Comparison of ENCODE assay signal across 8 mouse cellular contexts in genomic region chr13:95548856-95549255, GRCm38 (mm10). TPM values are rescaled to one million over a fixed set of nuclear protein-coding genes. Genes with fewer than 3 reads are reported as not detected.
DNase-seq lines count a peak whose midpoint lies in the region; ATAC-seq and TF ChIP-seq lines count a peak whose summit lies in the region.

No protein-coding gene starts in this region.

- no peak for TF ChIP-seq CTCF in lung, adult 2 months (IDR thresholded peaks at IDR 0.05; ENCODE audit: insufficient read depth, low read length)

- ATAC-seq in forebrain, embryonic 11.5 days (replicated peaks; ENCODE audit: low FRiP score), result 0 out of 2 replicates have a peak, but pooled peaks have one; percentile 12

- H3K4me2 ChIP-seq in forebrain, embryonic 11.5 days (ENCODE audit: low read depth, low read length, severe bottlenecking), result peak overlapping the region; percentile 28; the same call in 1 of the 2 replicates

- no peaks in the 10 kb centered on the region for H3K27me3 ChIP-seq in forebrain, embryonic 11.5 days (ENCODE audit: control insufficient read depth, insufficient read depth, low read length)
- H3K27me3 ChIP-seq in limb, embryonic 10.5 days (ENCODE audit: low read depth, poor library complexity, severe bottlenecking), result no peaks in the 10 kb centered on the region

- DNase-seq in lung, adult 2 months, result no peak
- no peak for DNase-seq in lung, postnatal 10 days
- peak; percentile 20 for DNase-seq in forebrain, embryonic 11.5 days (ENCODE audit: low spot score)
- no peak for DNase-seq in limb, embryonic 10.5 days (ENCODE audit: low spot score)
- DNase-seq in retina, embryonic 14.5 days (ENCODE audit: low spot score), result peak; percentile 53
- DNase-seq in cerebellum, adult 9-11 months, result no peak
- no peak for DNase-seq in layer of hippocampus, adult 9-10 months (ENCODE audit: low spot score)
- DNase-seq in cerebellum, postnatal 10 days, result no peak

- no peaks in the 10 kb centered on the region for H3K36me3 ChIP-seq in forebrain, embryonic 11.5 days (ENCODE audit: control insufficient read depth, insufficient read depth, low read length)
- no peaks in the 10 kb centered on the region for H3K36me3 ChIP-seq in limb, embryonic 10.5 days

- H3K9me3 ChIP-seq in forebrain, embryonic 11.5 days (ENCODE audit: control insufficient read depth, low read length), result no peaks in the 10 kb centered on the region
- H3K9me3 ChIP-seq in limb, embryonic 10.5 days (replicated peaks), result no peaks in the 10 kb centered on the region

- 8% methylated on average over 6 of the region's 6 CpGs for WGBS in lung, adult 2 months
- WGBS in forebrain, embryonic 11.5 days, result 5% methylated on average over 6 of the region's 6 CpGs
- WGBS in limb, embryonic 10.5 days, result 21% methylated on average over 6 of the region's 6 CpGs

- no peak overlapping the region for H3K9ac ChIP-seq in forebrain, embryonic 11.5 days (ENCODE audit: low read length)

- peak overlapping the region; percentile 29 for H3K4me3 ChIP-seq in lung, adult 2 months (replicated peaks; ENCODE audit: extremely low read depth, low read depth, low read length)
- no peak overlapping the region for H3K4me3 ChIP-seq in forebrain, embryonic 11.5 days (ENCODE audit: low read depth, low read length)
- peak overlapping the region; percentile 42 for H3K4me3 ChIP-seq in limb, embryonic 10.5 days

- no peak for TF ChIP-seq POLR2A in lung, adult 2 months (IDR thresholded peaks at IDR 0.05; ENCODE audit: borderline replicate concordance, extremely low read depth, low read depth, low read length)

- H3K4me1 ChIP-seq in lung, adult 2 months (ENCODE audit: control insufficient read depth, insufficient read depth, low read length), result peaks cover 2% of the 10 kb centered on the region
- H3K4me1 ChIP-seq in forebrain, embryonic 11.5 days (replicated peaks; ENCODE audit: control insufficient read depth, insufficient read depth, low read length), result peaks cover 3% of the 10 kb centered on the region
- peaks cover 30% of the 10 kb centered on the region for H3K4me1 ChIP-seq in limb, embryonic 10.5 days

- H3K27ac ChIP-seq in forebrain, embryonic 11.5 days (ENCODE audit: low read depth, low read length), result no peak overlapping the region
- H3K27ac ChIP-seq in limb, embryonic 10.5 days, result peak overlapping the region; percentile 62

RNA-seq across cellular contexts. Expression of gene F2rl1, which starts 23.8 kb away (rescaled TPM):
- 10.7 and 12.4 TPM in 2 replicates for polyA plus RNA-seq in lung, adult 2 months (2012; rRNA removed)
- polyA plus RNA-seq in forebrain, embryonic 11.5 days (2014; fragmentation: Nextera tagmentation; extraction: Ambion mirVana), result 0.12 TPM in 1 of 2 replicates, not detected in the other
- polyA plus RNA-seq in limb, embryonic 10.5 days (2016; fragmentation: Nextera tagmentation; extraction: Ambion mirVana), result not detected in 2 replicates

Comparison
In these comparisons a context has a peak if more than half of its experiments do, and no peak if none do; other contexts are left out.
1. DNase-seq: peak in forebrain, embryonic 11.5 days (single experiment) and retina, embryonic 14.5 days (single experiment); none in lung, adult 2 months (single experiment), lung, postnatal 10 days (single experiment), limb, embryonic 10.5 days (single experiment), cerebellum, adult 9-11 months (single experiment), layer of hippocampus, adult 9-10 months (single experiment) and cerebellum, postnatal 10 days (0 of 2).
2. RNA of gene F2rl1, which starts 23.8 kb away (polyA plus RNA-seq): 10.7 to 12.4 TPM in lung, adult 2 months; 0.12 TPM in forebrain, embryonic 11.5 days and not detected in limb, embryonic 10.5 days; every median in the first group is over 10 times any median in the second.